Mouse (Mus musculus): ENCODE data around the gene Asb16.

The Asb16 gene

GRCm38 (mm10) chr11:102287485-102287884 lies 18.9 kb downstream of the Asb16 start:
- DNase-seq (ENCODE audit: low read depth), result no peak

- no peak for DNase-seq (ENCODE audit: low read depth)
Observed at GRCm38 (mm10) chr11:102288027-102288804, 19.7 kb downstream of the Asb16 start.

GRCm38 (mm10) chr11:102288913-102289312 lies 20.4 kb downstream of the Asb16 start:
- DNase-seq (ENCODE audit: low read depth), result no peak

GRCm38 (mm10) chr11:102289511-102290100 lies 21.1 kb downstream of the Asb16 start:
- DNase-seq (ENCODE audit: low read depth), result no peak

GRCm38 (mm10) chr11:102290141-102290540 lies 21.6 kb downstream of the Asb16 start:
- DNase-seq (ENCODE audit: low read depth), result no peak

- DNase-seq (ENCODE audit: low read depth), result no peak
Observed at GRCm38 (mm10) chr11:102291051-102291535, 22.6 kb downstream of the Asb16 start.

- DNase-seq (ENCODE audit: low read depth), result no peak
Observed at GRCm38 (mm10) chr11:102293971-102294370, 25.4 kb downstream of the Asb16 start.

- DNase-seq (ENCODE audit: low read depth), result no peak
Observed at GRCm38 (mm10) chr11:102294416-102294815, 25.9 kb downstream of the Asb16 start.

GRCm38 (mm10) chr11:102294887-102295597 lies 26.5 kb downstream of the Asb16 start:
- no peak for DNase-seq (ENCODE audit: low read depth)

GRCm38 (mm10) chr11:102295598-102296471 lies 27.3 kb downstream of the Asb16 start:
- DNase-seq (ENCODE audit: low read depth), result peak; percentile 85

- peak; percentile 99 for DNase-seq (ENCODE audit: low read depth)
Observed at GRCm38 (mm10) chr11:102296491-102297472, 28.2 kb downstream of the Asb16 start, which contains the start of gene Atxn7l3. TSS of gene Atxn7l3 (minus strand) at chr11:102296631.

- DNase-seq (ENCODE audit: low read depth), result peak; percentile 83
Observed at GRCm38 (mm10) chr11:102297577-102298556, 29.3 kb downstream of the Asb16 start.

GRCm38 (mm10) chr11:102299839-102300238 lies 31.3 kb downstream of the Asb16 start:
- peak; percentile 92 for DNase-seq (ENCODE audit: low read depth)

GRCm38 (mm10) chr11:102304141-102304540 lies 35.6 kb downstream of the Asb16 start:
- no peak for DNase-seq (ENCODE audit: low read depth)

GRCm38 (mm10) chr11:102305359-102305758 lies 36.8 kb downstream of the Asb16 start:
- DNase-seq (ENCODE audit: low read depth), result no peak

- no peak for DNase-seq (ENCODE audit: low read depth)
Observed at GRCm38 (mm10) chr11:102308104-102308503, 39.6 kb downstream of the Asb16 start.

- peak; percentile 98 for DNase-seq (ENCODE audit: low read depth)
Observed at GRCm38 (mm10) chr11:102308979-102309378, 40.4 kb downstream of the Asb16 start.

GRCm38 (mm10) chr11:102309821-102310617 lies 41.5 kb downstream of the Asb16 start:
- DNase-seq (ENCODE audit: low read depth), result peak; percentile 52
